Mouse (Mus musculus) liver, embryonic 14.5 days (tissue): ENCODE measurements around the gene Tmem266. TPM values are rescaled to one million over a fixed set of nuclear protein-coding genes. Genes with fewer than 3 reads are reported as not detected.

Experiments
- ATAC-seq: fragments of 200-750 bp; cut with Nextera tagmentation; 2 replicates; pipeline ENCODE4 v1.8.0; 2017; ENCODE audit warnings: moderate number of reproducible peaks, mild to moderate bottlenecking, moderate library complexity; ENCODE audit not compliant: insufficient read depth
- DNase-seq, 3 experiments: peaks; one replicate each; pipeline ENCODE4 v3.0.0-alpha.2; 2012 to 2013; ENCODE audit warnings: low read depth in 3 of 3, low spot score in 3 of 3
- H3K27ac ChIP-seq: fragments of 300-500 bp; sonication (generic); 2 replicates; pipeline ENCODE4 v1.5.1; 2014; ENCODE audit warnings: moderate library complexity, mild to moderate bottlenecking, control low read depth, inconsistent platforms
- H3K27me3 ChIP-seq: fragments of 300-500 bp; sonication (generic); 2 replicates; pipeline ENCODE4 v1.6.1; 2014; ENCODE audit warnings: mild to moderate bottlenecking, low read length, moderate library complexity; ENCODE audit not compliant: control insufficient read depth, insufficient read depth
- H3K36me3 ChIP-seq: fragments of 300-500 bp; sonication (generic); replicated peaks from 2 replicates; pipeline ENCODE4 v1.6.1; 2014; ENCODE audit warnings: low read depth; ENCODE audit not compliant: control insufficient read depth, insufficient read depth
- H3K4me1 ChIP-seq, 2 experiments: fragments of 200-500 bp in 1 of 2; fragments of 300-500 bp in 1 of 2; sonication (generic) in 1 of 2; replicated peaks; 2 replicates each; pipeline ENCODE4 v1.6.1; 2012 to 2014; ENCODE audit warnings: antibody characterized with exemption in 1 of 2, inconsistent platforms in 1 of 2, low read length in 1 of 2; ENCODE audit not compliant: control insufficient read depth in 2 of 2, insufficient read depth in 2 of 2
- H3K4me2 ChIP-seq: fragments of 300-500 bp; sonication (generic); 2 replicates; pipeline ENCODE4 v1.6.1; 2014; ENCODE audit warnings: low read depth, mild to moderate bottlenecking, control low read depth, moderate library complexity
- H3K4me3 ChIP-seq, 2 experiments: fragments of 200-500 bp in 1 of 2; fragments of 300-500 bp in 1 of 2; sonication (generic) in 1 of 2; 2 replicates each; pipeline ENCODE4 v1.5.1; 2012 to 2014; ENCODE audit warnings: low read depth in 2 of 2, low read length in 2 of 2, mild to moderate bottlenecking in 2 of 2, control low read depth in 1 of 2, inconsistent platforms in 1 of 2, moderate library complexity in 1 of 2; ENCODE audit not compliant: insufficient read depth in 1 of 2
- H3K9ac ChIP-seq: fragments of 300-500 bp; sonication (generic); replicated peaks from 2 replicates; pipeline ENCODE4 v1.6.1; 2014; ENCODE audit warnings: mild to moderate bottlenecking, control low read depth, moderate library complexity
- H3K9me3 ChIP-seq: fragments of 300-500 bp; sonication (generic); 2 replicates; pipeline ENCODE4 v1.6.1; 2016; ENCODE audit warnings: low read length, mixed read lengths; ENCODE audit not compliant: control insufficient read depth
- CTCF ChIP-seq: IDR thresholded peaks from 2 replicates; pipeline ENCODE4 v1.5.1; 2016; ENCODE audit warnings: antibody characterized with exemption, low read depth, control low read depth
- EP300 ChIP-seq: IDR thresholded peaks from 2 replicates; pipeline ENCODE4 v1.6.1; 2016; ENCODE audit warnings: antibody characterized with exemption, low read depth
- WGBS: fragments of 180-500 bp; shearing (Covaris S2); extraction: QIAGEN DNeasy Blood & Tissue Kit; methylation state at CpG from one replicate; pipeline ENCODE4 v1.1.7; 2014; ENCODE audit not compliant: insufficient replicate concordance; 5-methylcytosine and 5-hydroxymethylcytosine counted together
- polyA plus RNA-seq, 2 experiments: library from polyadenylated mRNA; depleted of rRNA in 1 of 2; stranded (reverse) in 1 of 2; unstranded in 1 of 2; fragments of >200 nt; fragmentation: Nextera tagmentation in 1 of 2; extraction: Ambion mirVana in 1 of 2; gene quantifications; 2 replicates each; pipeline versions ENCODE4 v1.2.1 to v1.2.3; 2012 to 2014

Gene Tmem266
- polyA plus RNA-seq, 2 experiments: not detected

DNA sequence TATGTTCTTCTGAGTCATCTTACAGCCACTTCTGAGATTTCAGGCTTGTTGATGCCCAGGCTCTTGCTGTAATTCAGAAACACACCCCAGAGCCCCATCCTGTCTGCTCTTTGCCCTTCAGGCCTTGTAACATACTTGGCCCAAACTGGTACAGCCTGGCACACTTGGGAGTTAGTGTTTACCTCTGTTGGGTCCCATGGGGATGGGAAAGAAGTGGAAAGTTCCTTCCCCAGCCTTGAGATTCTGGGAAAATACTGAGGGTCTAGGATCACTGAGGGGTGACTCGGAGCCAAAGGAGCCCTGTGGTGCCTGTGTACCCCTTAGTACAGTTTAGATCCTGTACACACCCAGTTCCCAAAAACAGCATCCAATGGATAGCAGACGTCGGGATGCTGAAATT, 95.1 kb downstream of the Tmem266 start:
- WGBS: 57% methylated on average over 3 of the region's 3 CpGs
- no peak for DNase-seq

DNA sequence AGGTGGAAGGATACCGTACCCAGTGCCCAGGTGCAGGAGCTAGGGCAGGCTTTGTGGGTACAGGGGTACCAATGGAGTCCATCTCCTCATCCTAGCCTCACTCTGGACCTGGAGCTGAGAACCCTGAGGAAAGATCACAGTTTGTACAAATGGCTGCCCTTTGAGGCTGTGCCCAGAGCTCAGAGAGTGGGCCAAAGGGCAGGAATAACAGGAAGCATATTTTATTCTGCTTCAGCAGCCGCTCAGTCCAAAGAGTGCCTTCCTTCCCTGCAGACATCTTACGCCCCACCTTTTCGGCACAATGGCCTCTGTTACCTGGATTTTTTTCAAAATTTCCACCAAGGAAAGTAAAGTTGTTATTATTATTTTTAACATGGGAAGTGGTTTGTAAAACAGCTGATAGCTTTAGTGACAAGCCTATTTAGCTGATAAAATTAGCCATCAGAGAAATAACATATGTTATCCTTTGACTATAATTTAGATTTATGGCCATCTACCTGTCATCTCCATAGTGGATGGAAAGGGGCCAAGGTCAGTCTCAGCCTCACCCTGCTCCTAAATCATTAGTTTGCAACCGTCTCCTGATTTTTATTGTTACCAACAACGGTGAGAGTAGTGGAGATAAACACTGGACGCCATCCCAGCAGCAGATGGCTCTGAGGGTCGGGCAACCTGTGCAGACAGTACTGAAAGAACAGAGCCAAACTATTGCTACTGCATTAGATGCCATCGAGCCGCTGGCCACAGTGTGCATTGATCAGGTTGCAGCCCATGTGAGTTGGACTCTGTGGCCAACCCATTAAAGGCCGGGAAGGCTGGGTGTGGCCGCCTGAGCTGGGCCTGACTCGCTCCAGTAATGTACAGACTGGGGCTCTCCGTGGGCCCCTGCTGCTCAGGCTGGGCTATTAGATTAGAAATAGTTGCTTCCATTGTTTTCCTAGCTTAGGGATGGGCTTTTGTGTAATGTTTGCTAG, 97.0 kb downstream of the Tmem266 start:
- Histone ChIP-seq H3K4me3 (no peak overlapping the region), H3K36me3 (no peaks in the 10 kb centered on the region), H3K27me3 (no peaks in the 10 kb centered on the region), H3K4me2 (no peak overlapping the region), H3K9ac (no peak overlapping the region), H3K9me3 (no peaks in the 10 kb centered on the region), H3K27ac (no peak overlapping the region), H3K4me1 (no peaks in the 10 kb centered on the region)
- TF ChIP-seq CTCF (no peak), EP300 (no peak)
- no peak for DNase-seq
- no peak for ATAC-seq
- WGBS: 59% methylated on average over 14 of the region's 14 CpGs

More for the DNA sequence above, 95.1 kb downstream of the Tmem266 start:
- no peaks in the 10 kb centered on the region for H3K4me1 ChIP-seq
- no peak overlapping the region for H3K9ac ChIP-seq
- H3K27me3 ChIP-seq: no peaks in the 10 kb centered on the region
- no peak overlapping the region for H3K4me3 ChIP-seq
- TF ChIP-seq CTCF (no peak), EP300 (no peak)
- H3K36me3 ChIP-seq: no peaks in the 10 kb centered on the region
- H3K27ac ChIP-seq: no peak overlapping the region
- H3K9me3 ChIP-seq: no peaks in the 10 kb centered on the region
- H3K4me2 ChIP-seq: no peak overlapping the region
- no peak for ATAC-seq

DNA sequence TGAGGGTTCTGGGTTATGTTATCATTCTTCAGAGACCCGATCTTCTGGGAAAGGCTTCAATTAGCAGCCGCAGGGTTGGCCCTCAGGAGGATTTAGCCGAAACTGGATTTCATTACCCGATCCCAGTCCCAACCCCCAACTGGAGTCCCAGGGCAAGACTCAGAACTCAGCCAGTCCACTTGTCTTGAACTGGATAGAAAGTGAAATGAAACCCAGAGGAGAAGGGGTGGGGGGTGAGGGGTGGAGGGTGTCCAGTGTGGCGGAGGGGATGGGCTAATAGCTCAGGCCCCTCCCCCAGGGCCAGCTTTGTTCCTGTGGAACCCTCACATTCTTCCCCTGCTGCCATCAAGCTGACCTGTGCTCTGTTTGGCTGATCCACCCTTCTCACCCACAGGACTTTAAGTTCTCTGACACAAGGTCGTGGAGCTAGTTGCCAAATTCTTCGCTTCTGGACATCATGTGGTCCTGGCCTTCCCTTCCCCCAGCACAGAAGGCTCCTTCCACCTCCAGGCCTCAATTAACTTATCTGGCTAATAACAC, 98.6 kb downstream of the Tmem266 start:
- 65% methylated on average over 7 of the region's 7 CpGs for WGBS
- Histone ChIP-seq H3K36me3 (no peaks in the 10 kb centered on the region), H3K27me3 (no peaks in the 10 kb centered on the region), H3K4me1 (no peaks in the 10 kb centered on the region), H3K4me2 (no peak overlapping the region), H3K27ac (no peak overlapping the region), H3K9me3 (no peaks in the 10 kb centered on the region), H3K4me3 (no peak overlapping the region), H3K9ac (no peak overlapping the region)
- TF ChIP-seq CTCF: no peak
- no peak for TF ChIP-seq EP300
- ATAC-seq (no peak), DNase-seq (no peak)

DNA sequence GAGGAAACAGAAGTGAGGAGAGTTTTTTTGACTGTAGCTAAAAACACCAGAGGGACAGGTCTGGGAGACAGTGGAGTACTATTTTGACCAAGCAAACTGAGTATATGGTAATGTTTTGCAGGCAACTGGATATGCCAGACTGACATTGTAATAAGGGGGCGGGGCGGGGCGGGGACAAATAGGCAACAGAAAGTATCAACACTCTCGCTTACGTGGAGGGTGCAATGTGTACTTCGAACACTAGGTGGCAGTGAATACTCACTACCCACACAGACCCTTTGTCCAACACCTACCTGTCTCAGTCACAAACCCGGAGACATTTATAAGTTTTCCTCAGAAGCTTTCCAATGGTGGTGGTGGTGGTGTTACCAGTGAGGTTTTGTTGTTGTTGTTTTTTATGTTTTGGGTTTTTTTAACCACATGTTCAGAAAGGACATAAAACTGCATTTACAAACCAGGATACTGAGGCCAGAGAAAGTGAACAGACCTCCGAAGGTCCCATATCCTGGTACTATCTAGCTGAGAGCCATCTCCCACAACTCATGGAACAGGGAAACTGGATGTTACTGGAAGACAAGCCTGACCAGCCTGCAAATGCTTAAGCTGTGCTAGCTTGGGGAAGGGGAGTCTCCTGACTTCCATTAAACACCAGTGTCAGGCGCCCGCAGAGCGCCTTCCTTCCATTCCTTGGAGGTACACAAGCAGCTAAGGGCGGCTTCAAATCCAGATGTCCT, 102.7 kb downstream of the Tmem266 start:
- H3K36me3 ChIP-seq: no peaks in the 10 kb centered on the region
- no peak overlapping the region for H3K4me3 ChIP-seq
- no peaks in the 10 kb centered on the region; a peak in 1 of 4 replicates for H3K4me1 ChIP-seq
- H3K9me3 ChIP-seq: no peaks in the 10 kb centered on the region
- H3K9ac ChIP-seq: no peak overlapping the region
- H3K27ac ChIP-seq: no peak overlapping the region
- ATAC-seq: no peak
- TF ChIP-seq CTCF: peak; percentile 84
- no peak for TF ChIP-seq EP300
- WGBS: 33% methylated on average over 12 of the region's 12 CpGs
- H3K4me2 ChIP-seq: no peak overlapping the region
- DNase-seq: peak; percentile 54 to 57 (median 54)
- no peaks in the 10 kb centered on the region for H3K27me3 ChIP-seq

DNA sequence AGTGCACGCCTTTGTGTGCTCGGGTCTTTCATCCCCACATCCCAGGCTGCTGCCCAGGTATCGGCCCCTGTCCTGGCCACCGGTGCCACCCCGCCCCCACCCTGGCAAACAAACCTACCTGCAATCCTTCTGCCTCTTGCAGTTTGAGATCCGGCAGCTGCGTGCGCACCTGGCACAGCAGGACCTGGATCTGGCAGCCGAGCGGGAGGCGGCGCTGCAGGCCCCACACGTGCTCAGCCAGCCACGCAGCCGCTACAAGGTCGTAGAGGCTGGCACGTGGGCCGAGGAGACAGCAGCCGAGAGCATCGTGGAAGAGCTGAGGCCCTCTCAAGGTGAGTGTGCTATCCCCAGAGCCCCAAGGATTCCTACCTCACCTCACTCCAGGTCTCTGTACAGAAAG, 103.4 kb downstream of the Tmem266 start:
- Histone ChIP-seq H3K9ac (no peak overlapping the region), H3K4me2 (no peak overlapping the region), H3K36me3 (no peaks in the 10 kb centered on the region), H3K27me3 (no peaks in the 10 kb centered on the region), H3K4me1 (no peaks in the 10 kb centered on the region; a peak in 1 of 4 replicates), H3K4me3 (no peak overlapping the region), H3K27ac (no peak overlapping the region), H3K9me3 (no peaks in the 10 kb centered on the region)
- TF ChIP-seq CTCF (no peak), EP300 (no peak)
- no peak for ATAC-seq
- DNase-seq: no peak
- WGBS: 32% methylated on average over 20 of the region's 20 CpGs
